Mouse (Mus musculus) heart, adult 10 weeks (tissue): Measurements from ENCODE around the gene Gm20518. TPM values are rescaled to one million over a fixed set of nuclear protein-coding genes. Genes with fewer than 3 reads are reported as not detected.

Experiments used
- polyA plus RNA-seq: library from polyadenylated mRNA; stranded (reverse); fragments of 350-450 nt; fragmentation: Illumina TruSeq; extraction: RNeasy Lipid Tissue Mini Kit (QIAGEN cat#74804); gene quantifications from one replicate; pipeline ENCODE4 v1.2.3, GENCODE M21; 2014; ENCODE audit warnings: low read depth, low replicate concordance

Gm20518 gene
- 0.45 TPM for polyA plus RNA-seq

DNA sequence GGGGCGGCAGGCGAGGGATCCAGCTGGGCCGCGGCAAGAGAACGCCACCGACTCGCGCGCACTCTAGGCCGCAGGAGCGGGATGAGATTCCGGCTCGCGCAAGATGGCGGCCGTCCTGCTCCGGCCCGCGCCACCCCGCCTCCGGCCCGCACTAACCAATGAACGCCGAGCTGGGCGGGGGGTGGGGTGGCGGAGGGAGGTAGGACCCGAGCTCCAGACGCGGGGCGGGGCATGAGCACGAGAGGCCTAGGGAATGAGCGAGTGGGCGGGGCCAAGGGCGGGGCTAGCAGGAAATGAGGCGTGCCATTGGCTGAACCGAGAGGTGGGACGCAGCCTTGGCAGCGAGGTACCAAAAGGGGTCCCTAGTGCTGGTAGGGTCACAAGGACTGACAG is at the start of gene Gm20518:
TSS of gene Gm20518 (minus strand) at position 105 of the 393 bp plus-strand sequence.

DNA sequence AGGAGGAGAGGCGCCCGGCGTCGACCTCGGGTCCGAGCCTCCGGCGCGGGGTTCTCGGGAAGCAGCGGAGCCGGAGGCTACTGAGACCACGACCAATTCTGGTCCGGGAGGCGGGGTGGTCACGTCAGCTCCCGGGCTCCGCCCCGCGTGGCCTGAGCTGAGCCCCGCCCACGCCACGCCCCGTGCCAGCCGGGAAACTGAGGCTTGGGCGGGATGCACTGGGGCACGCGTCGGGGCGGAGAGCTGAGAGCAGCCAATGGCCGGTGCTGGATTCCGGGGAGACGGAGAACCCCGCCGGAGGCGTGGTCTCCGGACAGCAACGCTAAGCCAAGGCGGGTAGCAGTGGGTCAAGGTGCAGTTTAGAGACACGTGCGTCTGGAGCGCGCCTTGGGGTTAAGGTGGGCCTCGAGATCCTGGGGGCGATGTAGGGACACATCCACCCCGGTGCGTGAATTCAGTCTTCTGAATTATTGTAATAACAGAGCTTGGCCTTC is 36.7 kb upstream of the Gm20518 start, which contains the start of gene Slc25a1:
TSS of gene Slc25a1 (minus strand) at position 133 of the 494 bp plus-strand sequence.

GRCm38 (mm10) chr16:17914307-17915249 is 23.1 kb upstream of the Gm20518 start, which contains the start of gene Gsc2:
Gsc2 (minus strand) TSS chr16:17915059.

GRCm38 (mm10) chr16:17911052-17911595 is 19.7 kb upstream of the Gm20518 start, which contains the start of gene Ess2:
Ess2 (minus strand) TSS chr16:17911348.

DNA sequence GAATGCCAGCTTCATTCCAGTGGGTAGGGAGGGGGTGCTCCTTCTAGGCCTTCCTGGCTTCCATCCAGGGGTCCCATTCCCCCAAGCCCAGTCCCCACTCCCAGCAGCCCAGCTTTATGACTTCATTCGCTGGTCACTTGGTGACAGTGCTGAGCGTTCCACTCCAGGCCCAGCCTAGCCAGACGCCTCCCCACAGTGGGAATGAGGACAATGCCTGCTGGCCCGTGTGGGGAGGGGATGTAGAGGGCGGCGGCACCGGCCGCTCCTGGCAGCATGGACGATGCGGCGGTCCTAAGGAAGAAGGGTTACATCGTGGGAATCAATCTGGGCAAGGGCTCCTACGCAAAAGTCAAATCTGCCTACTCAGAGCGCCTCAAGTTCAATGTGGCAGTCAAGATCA is 7.0 kb upstream of the Gm20518 start, which contains the start of the genes Dgcr2 and Tssk2:
TSS of gene Dgcr2 (minus strand) at position 101 of the 400 bp plus-strand sequence.
TSS of gene Tssk2 (plus strand) at position 176 of the 400 bp plus-strand sequence.

GRCm38 (mm10) chr16:17893923-17894322 is 2.5 kb upstream of the Gm20518 start, which contains the start of gene Tssk1:
Tssk1 (plus strand) TSS chr16:17894223.

GRCm38 (mm10) chr16:17838051-17838450 is 53.4 kb downstream of the Gm20518 start, which contains the start of gene Car15:
Car15 (minus strand) TSS chr16:17838364.

DNA sequence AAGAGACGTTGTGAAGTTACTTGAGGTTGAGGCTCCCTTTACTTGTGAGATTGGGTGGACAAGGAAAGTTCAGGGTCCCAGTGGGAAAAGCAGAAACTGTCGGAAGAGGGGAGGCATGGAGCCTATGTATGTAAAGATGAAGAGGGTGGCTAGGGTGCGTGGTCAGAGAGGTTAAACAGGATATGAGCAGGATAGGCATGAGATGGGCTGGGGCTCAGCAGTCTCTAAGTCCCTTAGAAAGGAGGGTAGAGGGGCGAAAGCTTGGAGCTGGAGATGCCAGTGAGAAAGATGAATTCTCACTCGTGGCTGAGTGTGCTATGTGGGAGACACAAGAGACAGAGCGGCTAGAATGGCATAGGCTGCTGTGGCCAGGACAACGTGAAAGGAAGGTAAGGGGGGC is 58.6 kb downstream of the Gm20518 start, which contains the start of gene B830017H08Rik:
TSS of gene B830017H08Rik (plus strand) at position 301 of the 400 bp plus-strand sequence.

GRCm38 (mm10) chr16:17796971-17797811 is 94.3 kb downstream of the Gm20518 start, which contains the start of gene Scarf2:
Scarf2 (plus strand) TSS chr16:17797282.

Other genes with a start within 250 kb of the Gm20518 start
- 0.60 TPM for gene Ccdc74a, start 245.2 kb downstream of the Gm20518 start, polyA plus RNA-seq
- 26.7 TPM for gene Med15, start 158.8 kb downstream of the Gm20518 start, polyA plus RNA-seq
- 27.5 TPM for gene Klhl22, start 132.1 kb downstream of the Gm20518 start, polyA plus RNA-seq
- gene Scarf2, start 94.4 kb downstream of the Gm20518 start, polyA plus RNA-seq = 5.2 TPM
- not detected for gene B830017H08Rik, start 58.5 kb downstream of the Gm20518 start, polyA plus RNA-seq
- gene Car15, start 53.3 kb downstream of the Gm20518 start, polyA plus RNA-seq = 4.0 TPM
- 0.16 TPM for gene Tssk1, start 2.6 kb upstream of the Gm20518 start, polyA plus RNA-seq
- 39.0 TPM for gene Dgcr2, start 6.9 kb upstream of the Gm20518 start, polyA plus RNA-seq
- not detected for gene Tssk2, start 7.0 kb upstream of the Gm20518 start, polyA plus RNA-seq
- 12.4 TPM for gene Ess2, start 19.7 kb upstream of the Gm20518 start, polyA plus RNA-seq
- gene Gsc2, start 23.4 kb upstream of the Gm20518 start, polyA plus RNA-seq = not detected
- 10.5 TPM for gene Slc25a1, start 36.5 kb upstream of the Gm20518 start, polyA plus RNA-seq
- gene Vpreb2, start 88.8 kb upstream of the Gm20518 start, polyA plus RNA-seq = not detected
- gene Dgcr6, start 161.2 kb upstream of the Gm20518 start, polyA plus RNA-seq = 50.3 TPM
- gene Prodh, start 198.5 kb upstream of the Gm20518 start, polyA plus RNA-seq = 37.1 TPM
- 6.7 TPM for gene Rtn4r, start 236.0 kb upstream of the Gm20518 start, polyA plus RNA-seq